Mouse (Mus musculus) hindbrain, embryonic 11.5 days (tissue): Measurements from ENCODE around the gene Ube2r2. TPM values are rescaled to one million over a fixed set of nuclear protein-coding genes. Genes with fewer than 3 reads are reported as not detected.

ENCODE experiments used
- ATAC-seq: fragments of 200-750 bp; cut with Nextera tagmentation; 2 replicates; pipeline ENCODE4 v1.8.0; 2017; ENCODE audit warnings: mild to moderate bottlenecking, moderate TSS enrichment, moderate library complexity; ENCODE audit not compliant: low FRiP score
- DNase-seq: peaks from one replicate; pipeline ENCODE4 v3.0.0-alpha.2; 2015; ENCODE audit warnings: low spot score
- H3K27ac ChIP-seq: fragments of 300-500 bp; sonication (generic); 2 replicates; pipeline ENCODE4 v1.5.1; 2014; ENCODE audit warnings: mild to moderate bottlenecking, low read depth, low read length
- H3K27me3 ChIP-seq: fragments of 300-500 bp; sonication (generic); 2 replicates; pipeline ENCODE4 v1.6.1; 2014; ENCODE audit warnings: mild to moderate bottlenecking, low read length, moderate library complexity, mixed read lengths; ENCODE audit not compliant: control insufficient read depth, insufficient read depth
- H3K36me3 ChIP-seq: fragments of 300-500 bp; sonication (generic); 2 replicates; pipeline ENCODE4 v1.6.1; 2014; ENCODE audit warnings: mild to moderate bottlenecking, low read length, moderate library complexity, mixed read lengths; ENCODE audit not compliant: control insufficient read depth, insufficient read depth
- H3K4me1 ChIP-seq: fragments of 300-500 bp; sonication (generic); replicated peaks from 2 replicates; pipeline ENCODE4 v1.6.1; 2014; ENCODE audit warnings: low read length, mixed read lengths; ENCODE audit not compliant: control insufficient read depth, insufficient read depth
- H3K4me2 ChIP-seq: fragments of 300-500 bp; sonication (generic); replicated peaks from 2 replicates; pipeline ENCODE4 v1.6.1; 2014; ENCODE audit warnings: mild to moderate bottlenecking, low read depth, low read length
- H3K4me3 ChIP-seq: fragments of 300-500 bp; sonication (generic); 2 replicates; pipeline ENCODE4 v1.5.1; 2014; ENCODE audit warnings: low read depth, low read length
- H3K9ac ChIP-seq: fragments of 300-500 bp; sonication (generic); 2 replicates; pipeline ENCODE4 v1.6.1; 2014; ENCODE audit warnings: low read depth, low read length
- H3K9me3 ChIP-seq: fragments of 300-500 bp; sonication (generic); 2 replicates; pipeline ENCODE4 v1.6.1; 2016; ENCODE audit warnings: low read length; ENCODE audit not compliant: control insufficient read depth
- WGBS: fragments of 180-500 bp; shearing (Covaris S2); extraction: QIAGEN DNeasy Blood & Tissue Kit; methylation state at CpG from one replicate; pipeline ENCODE4 v1.1.7; 2014; 5-methylcytosine and 5-hydroxymethylcytosine counted together
- polyA plus RNA-seq: library from polyadenylated mRNA; unstranded; fragments of >200 nt; fragmentation: Nextera tagmentation; extraction: Ambion mirVana; gene quantifications from 2 replicates; pipeline ENCODE4 v1.2.1, GENCODE M21; 2014

The Ube2r2 gene
- polyA plus RNA-seq, 1 experiment from 2014 or later: 107 TPM

DNA sequence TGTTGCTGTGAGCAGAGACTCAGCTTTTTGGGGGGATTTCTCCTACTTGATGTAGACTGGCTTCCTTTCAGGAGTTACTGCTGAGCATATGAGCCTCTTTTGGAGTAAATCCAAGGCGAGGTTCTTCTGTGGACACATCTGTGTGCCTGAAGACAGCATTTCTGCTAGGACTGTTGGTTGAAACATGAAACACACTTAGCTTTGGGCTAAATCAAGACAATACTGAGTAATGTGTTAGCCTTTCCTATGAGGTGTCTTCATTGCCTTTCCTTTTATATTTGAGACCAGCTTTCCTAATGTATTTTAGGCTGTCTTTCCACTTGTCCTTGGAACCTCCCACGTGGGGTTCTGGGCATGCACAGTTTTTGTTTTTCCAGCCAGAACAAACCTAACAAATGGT lies 39.1 kb downstream of the Ube2r2 start:
- Histone ChIP-seq H3K9ac (no peak overlapping the region), H3K4me3 (no peak overlapping the region), H3K9me3 (no peaks in the 10 kb centered on the region), H3K27me3 (no peaks in the 10 kb centered on the region), H3K4me2 (no peak overlapping the region), H3K4me1 (no peaks in the 10 kb centered on the region), H3K27ac (no peak overlapping the region), H3K36me3 (peaks cover 4% of the 10 kb centered on the region; the same call in 1 of the 2 replicates)
- ATAC-seq (no peak), DNase-seq (no peak)
- WGBS: 88% methylated on average over 2 of the region's 2 CpGs

GRCm38 (mm10) chr4:41179825-41180725 lies 44.5 kb downstream of the Ube2r2 start:
- ATAC-seq (no peak), DNase-seq (no peak)
- no peak overlapping the region for H3K9ac ChIP-seq
- H3K9me3 ChIP-seq: no peaks in the 10 kb centered on the region
- no peak overlapping the region for H3K27ac ChIP-seq
- H3K4me2 ChIP-seq: no peak overlapping the region
- peaks cover 4% of the 10 kb centered on the region; the same call in 1 of the 2 replicates for H3K36me3 ChIP-seq
- no peaks in the 10 kb centered on the region for H3K27me3 ChIP-seq
- no peaks in the 10 kb centered on the region for H3K4me1 ChIP-seq
- WGBS: 95% methylated on average over 15 of the region's 15 CpGs
- H3K4me3 ChIP-seq: no peak overlapping the region

GRCm38 (mm10) chr4:41189809-41190208 lies 54.3 kb downstream of the Ube2r2 start:
- Histone ChIP-seq H3K9me3 (no peaks in the 10 kb centered on the region), H3K27me3 (no peaks in the 10 kb centered on the region), H3K36me3 (peaks cover 5% of the 10 kb centered on the region), H3K4me3 (no peak overlapping the region), H3K4me1 (no peaks in the 10 kb centered on the region), H3K4me2 (no peak overlapping the region), H3K9ac (no peak overlapping the region), H3K27ac (no peak overlapping the region)
- ATAC-seq: no peak
- 94% methylated on average over 2 of the region's 2 CpGs for WGBS
- DNase-seq: no peak

GRCm38 (mm10) chr4:41192544-41193512 lies 57.3 kb downstream of the Ube2r2 start:
- no peaks in the 10 kb centered on the region for H3K27me3 ChIP-seq
- no peak overlapping the region for H3K4me2 ChIP-seq
- no peak overlapping the region for H3K9ac ChIP-seq
- DNase-seq (no peak), ATAC-seq (no peak)
- no peaks in the 10 kb centered on the region for H3K9me3 ChIP-seq
- H3K27ac ChIP-seq: no peak overlapping the region
- WGBS: 76% methylated on average over 14 of the region's 14 CpGs
- H3K4me3 ChIP-seq: no peak overlapping the region
- peaks cover 13% of the 10 kb centered on the region for H3K36me3 ChIP-seq
- no peaks in the 10 kb centered on the region for H3K4me1 ChIP-seq

GRCm38 (mm10) chr4:41195328-41195727 lies 59.8 kb downstream of the Ube2r2 start:
- peaks cover 15% of the 10 kb centered on the region for H3K36me3 ChIP-seq
- ATAC-seq (no peak), DNase-seq (no peak)
- H3K4me3 ChIP-seq: no peak overlapping the region
- no peak overlapping the region for H3K27ac ChIP-seq
- no peak overlapping the region for H3K9ac ChIP-seq
- H3K4me1 ChIP-seq: no peaks in the 10 kb centered on the region
- 95% methylated on average over 13 of the region's 15 CpGs for WGBS
- H3K4me2 ChIP-seq: no peak overlapping the region
- H3K9me3 ChIP-seq: no peaks in the 10 kb centered on the region
- no peaks in the 10 kb centered on the region for H3K27me3 ChIP-seq

DNA sequence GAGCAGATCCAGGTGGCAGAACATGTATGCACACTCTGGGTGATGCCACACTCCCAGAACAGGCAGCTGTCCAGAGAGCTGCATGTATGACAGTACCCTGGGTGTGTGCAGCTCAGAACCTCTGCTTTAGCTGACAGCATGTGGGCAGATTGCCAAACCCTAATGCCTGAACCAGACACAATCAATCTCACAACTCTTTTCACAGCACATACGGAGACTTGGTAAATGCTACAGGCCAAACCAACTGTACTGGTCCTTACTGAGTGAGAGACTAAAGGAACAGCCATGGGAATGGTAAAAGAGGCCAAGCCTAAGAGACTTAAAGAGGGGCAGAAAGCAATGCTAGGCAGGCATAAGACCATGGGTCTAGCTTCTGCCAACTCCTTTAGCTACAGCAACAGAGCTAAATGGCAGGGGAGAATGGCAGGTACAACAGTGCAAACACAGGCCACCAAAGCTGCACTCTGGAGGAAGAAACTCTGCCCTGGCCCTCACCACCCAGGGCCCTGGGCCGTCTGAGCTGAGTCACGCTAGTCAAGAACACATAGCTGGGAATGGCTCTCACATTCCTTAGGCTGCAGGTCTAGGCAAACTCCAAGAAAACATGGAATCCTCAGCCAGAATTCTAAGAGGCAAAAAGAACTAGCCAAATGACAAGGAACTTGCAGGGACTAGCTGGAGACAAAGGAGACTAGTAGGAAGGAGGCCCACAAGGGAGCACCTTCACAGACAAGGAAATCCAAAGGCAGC lies 61.5 kb downstream of the Ube2r2 start:
- H3K9ac ChIP-seq: no peak overlapping the region
- ATAC-seq (no peak), DNase-seq (no peak)
- no peaks in the 10 kb centered on the region for H3K9me3 ChIP-seq
- no peak overlapping the region for H3K4me2 ChIP-seq
- 83% methylated on average over 3 of the region's 3 CpGs for WGBS
- H3K36me3 ChIP-seq: peaks cover 20% of the 10 kb centered on the region
- H3K4me3 ChIP-seq: no peak overlapping the region
- no peaks in the 10 kb centered on the region for H3K4me1 ChIP-seq
- H3K27me3 ChIP-seq: no peaks in the 10 kb centered on the region
- H3K27ac ChIP-seq: no peak overlapping the region

- H3K36me3 ChIP-seq: peaks cover 25% of the 10 kb centered on the region
- H3K9me3 ChIP-seq: no peaks in the 10 kb centered on the region
- H3K27me3 ChIP-seq: no peaks in the 10 kb centered on the region
Observed at GRCm38 (mm10) chr4:41202135-41202534, 66.6 kb downstream of the Ube2r2 start.

DNA sequence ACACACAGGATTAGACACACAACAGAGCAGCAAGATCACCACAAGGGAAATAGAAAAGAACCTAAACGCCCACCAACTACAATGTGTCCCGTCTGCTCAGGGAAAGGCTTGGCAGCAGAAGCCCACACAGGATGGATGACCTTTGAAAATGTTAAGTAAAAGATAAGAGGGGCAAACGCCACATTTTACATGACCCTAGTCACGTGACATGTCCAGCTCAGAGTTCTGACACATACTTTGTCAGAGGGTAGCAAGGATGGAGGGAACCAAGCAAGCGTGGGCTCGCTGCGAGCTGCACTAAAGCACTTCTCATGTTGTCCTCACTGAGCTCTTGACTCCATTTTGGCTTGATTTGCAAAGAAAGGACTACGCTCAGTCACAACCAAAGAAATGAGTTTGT lies 70.2 kb downstream of the Ube2r2 start:
- peaks cover 29% of the 10 kb centered on the region for H3K36me3 ChIP-seq
- WGBS: 92% methylated on average over 8 of the region's 8 CpGs
- DNase-seq: no peak
- H3K27ac ChIP-seq: no peak overlapping the region
- H3K9me3 ChIP-seq: no peaks in the 10 kb centered on the region
- no peaks in the 10 kb centered on the region for H3K4me1 ChIP-seq
- ATAC-seq: no peak
- H3K9ac ChIP-seq: no peak overlapping the region
- H3K27me3 ChIP-seq: no peaks in the 10 kb centered on the region
- H3K4me3 ChIP-seq: no peak overlapping the region
- no peak overlapping the region for H3K4me2 ChIP-seq

More at GRCm38 (mm10) chr4:41202135-41202534, 66.6 kb downstream of the Ube2r2 start:
- no peak overlapping the region for H3K4me2 ChIP-seq
- WGBS: 91% methylated on average over 8 of the region's 8 CpGs
- ATAC-seq (no peak), DNase-seq (no peak)
- no peaks in the 10 kb centered on the region for H3K4me1 ChIP-seq
- H3K27ac ChIP-seq: no peak overlapping the region
- no peak overlapping the region for H3K4me3 ChIP-seq
- no peak overlapping the region for H3K9ac ChIP-seq
